Mouse (Mus musculus): ENCODE measurements around the gene Shroom2. TPM values are rescaled to one million over a fixed set of nuclear protein-coding genes. Genes with fewer than 3 reads are reported as not detected.

Gene Shroom2
- total RNA-seq, 2 experiments from 2014 or later = 157 to 167 TPM

GRCm38 (mm10) chrX:152703624-152704023 is 65.6 kb downstream of the Shroom2 start:
- no peak for DNase-seq (ENCODE audit: low spot score in 2 of 2)

- no peak for DNase-seq (ENCODE audit: low spot score in 2 of 2)
These were observed 67.6 kb downstream of the Shroom2 start for GRCm38 (mm10) chrX:152701679-152702078.

GRCm38 (mm10) chrX:152690788-152691291 is 78.4 kb downstream of the Shroom2 start:
- DNase-seq (ENCODE audit: low spot score in 2 of 2) = no peak

- DNase-seq (ENCODE audit: low spot score in 2 of 2) = no peak
These were observed 90.0 kb downstream of the Shroom2 start for GRCm38 (mm10) chrX:152679190-152679814.

- DNase-seq (ENCODE audit: low spot score in 2 of 2) = peak; percentile 31 to 51
These were observed 92.9 kb downstream of the Shroom2 start for GRCm38 (mm10) chrX:152676357-152676756.

GRCm38 (mm10) chrX:152673431-152673830 is 95.8 kb downstream of the Shroom2 start:
- no peak for DNase-seq (ENCODE audit: low spot score in 2 of 2)

GRCm38 (mm10) chrX:152657363-152658036 is 111.8 kb downstream of the Shroom2 start:
- DNase-seq (ENCODE audit: low spot score in 2 of 2) = no peak

- DNase-seq (ENCODE audit: low spot score in 2 of 2) = no peak
These were observed 112.7 kb downstream of the Shroom2 start for GRCm38 (mm10) chrX:152656609-152656939.

- peak in 1 of 2 experiments; percentile 6 for DNase-seq (ENCODE audit: low spot score in 2 of 2)
These were observed 113.3 kb downstream of the Shroom2 start for GRCm38 (mm10) chrX:152655796-152656608.

- DNase-seq (ENCODE audit: low spot score in 2 of 2) = no peak
These were observed 116.6 kb downstream of the Shroom2 start for GRCm38 (mm10) chrX:152652676-152653075.

GRCm38 (mm10) chrX:152644827-152645226 is 124.4 kb downstream of the Shroom2 start:
- no peak for DNase-seq (ENCODE audit: low spot score in 2 of 2)

- peak; percentile 9 to 23 for DNase-seq (ENCODE audit: low spot score in 2 of 2)
These were observed 125.3 kb downstream of the Shroom2 start for GRCm38 (mm10) chrX:152643679-152644638.

GRCm38 (mm10) chrX:152643201-152643600 is 126.1 kb downstream of the Shroom2 start:
- DNase-seq (ENCODE audit: low spot score in 2 of 2) = no peak

GRCm38 (mm10) chrX:152642627-152643026 is 126.6 kb downstream of the Shroom2 start:
- DNase-seq (ENCODE audit: low spot score in 2 of 2) = no peak

- no peak for DNase-seq (ENCODE audit: low spot score in 2 of 2)
These were observed 133.9 kb downstream of the Shroom2 start for GRCm38 (mm10) chrX:152635397-152635796.

- no peak for DNase-seq (ENCODE audit: low spot score in 2 of 2)
These were observed 147.9 kb downstream of the Shroom2 start for GRCm38 (mm10) chrX:152621407-152621806.

GRCm38 (mm10) chrX:152620917-152621316 is 148.3 kb downstream of the Shroom2 start:
- no peak for DNase-seq (ENCODE audit: low spot score in 2 of 2)

- peak; percentile 36 to 52 for DNase-seq (ENCODE audit: low spot score in 2 of 2)
These were observed 150.8 kb downstream of the Shroom2 start for GRCm38 (mm10) chrX:152618464-152618863.

- no peak for DNase-seq (ENCODE audit: low spot score in 2 of 2)
These were observed 206.2 kb downstream of the Shroom2 start, which contains the start of gene Cldn34a for GRCm38 (mm10) chrX:152563034-152563433. TSS of gene Cldn34a (plus strand) at chrX:152563334.

All from layer of hippocampus, postnatal 10 days (tissue).